Mouse (Mus musculus): Measurements from ENCODE around the gene Olfr18. TPM values are rescaled to one million over a fixed set of nuclear protein-coding genes. Genes with fewer than 3 reads are reported as not detected.
A peak's percentile ranks its signal among the peaks of the same experiment; 100 is the strongest.
"Not testable (repeated sequence)": the region's sequence is repeated elsewhere in the genome, so short reads cannot be mapped to it uniquely, and the experiment has no call there.

The Olfr18 gene
- not detected for polyA plus RNA-seq (2021)

GRCm38 (mm10) chr9:20335994-20336393 lies at the start of gene Olfr18:
Olfr18 (minus strand) TSS chr9:20336094.
- CTCF ChIA-PET: no interaction called here
- POLR2A ChIA-PET: no interaction called here
- ATAC-seq: no peak
- no peak for DNase-seq (ENCODE audit: low read depth, low spot score)
- in situ Hi-C loops (cut with MboI; ENCODE audit: low pct_unique_long_range_greater_than_20kb): no loop called here
- no peak for TF ChIP-seq CTCF (IDR thresholded peaks at IDR 0.05)
- H3K27me3 ChIP-seq: no peaks in the 10 kb centered on the region

GRCm38 (mm10) chr9:20385343-20385703 lies 49.4 kb upstream of the Olfr18 start:
- DNase-seq (ENCODE audit: low read depth, low spot score) (no peak), ATAC-seq (peak; percentile 56)
- CTCF ChIA-PET: interaction anchor here (0.9 kb wide), 1 partner anchor 31 kb away, joined by 3 read pairs; no protein-coding TSS in a partner anchor
- no peak for TF ChIP-seq CTCF (IDR thresholded peaks at IDR 0.05)
- POLR2A ChIA-PET: interaction anchor here (1.5 kb wide), 1 partner anchor 10 kb away, joined by 5 read pairs; no protein-coding TSS in a partner anchor
- no peaks in the 10 kb centered on the region for H3K27me3 ChIP-seq
- in situ Hi-C loops (cut with MboI; ENCODE audit: low pct_unique_long_range_greater_than_20kb): no loop called here

- DNase-seq (ENCODE audit: low read depth, low spot score) (peak; percentile 54), ATAC-seq (peak; percentile 97)
- ChIA-PET POLR2A (interaction anchor here (1.5 kb wide), 1 partner anchor 10 kb away, joined by 5 read pairs; no protein-coding TSS in a partner anchor), CTCF (interaction anchor here (0.9 kb wide), 1 partner anchor 30 kb away, joined by 3 read pairs; no protein-coding TSS in a partner anchor)
- H3K27me3 ChIP-seq: no peaks in the 10 kb centered on the region
- peak; percentile 69 for TF ChIP-seq CTCF (IDR thresholded peaks at IDR 0.05)
- in situ Hi-C loops (cut with MboI; ENCODE audit: low pct_unique_long_range_greater_than_20kb): no loop called here
Observed at GRCm38 (mm10) chr9:20384532-20385342, 48.8 kb upstream of the Olfr18 start, which contains the start of gene Zfp560. Zfp560 (minus strand) TSS chr9:20385177.

GRCm38 (mm10) chr9:20383659-20384058 lies 47.8 kb upstream of the Olfr18 start:
- CTCF ChIA-PET: no interaction called here

GRCm38 (mm10) chr9:20374712-20375111 lies 38.8 kb upstream of the Olfr18 start:
- ChIA-PET POLR2A (interaction anchor here (1.7 kb wide), 1 partner anchor 10 kb away, joined by 5 read pairs; the partner anchor contains the start of gene Zfp560), CTCF (interaction anchor here (1.3 kb wide), 1 partner anchor 10 kb away, joined by 3 read pairs; no protein-coding TSS in a partner anchor)
- no peak for ATAC-seq
- no peak for DNase-seq (ENCODE audit: low read depth, low spot score)
- no peak for TF ChIP-seq CTCF (IDR thresholded peaks at IDR 0.05)
- no peaks in the 10 kb centered on the region for H3K27me3 ChIP-seq
- in situ Hi-C loops (cut with MboI; ENCODE audit: low pct_unique_long_range_greater_than_20kb): no loop called here

More at GRCm38 (mm10) chr9:20383659-20384058, 47.8 kb upstream of the Olfr18 start:
- DNase-seq (ENCODE audit: low read depth, low spot score): no peak
- ATAC-seq: no peak
- no peak for TF ChIP-seq CTCF (IDR thresholded peaks at IDR 0.05)
- in situ Hi-C loops (cut with MboI; ENCODE audit: low pct_unique_long_range_greater_than_20kb): no loop called here
- no peaks in the 10 kb centered on the region for H3K27me3 ChIP-seq
- POLR2A ChIA-PET: no interaction called here

- POLR2A ChIA-PET: no interaction called here
- no peak for ATAC-seq
- in situ Hi-C loops (cut with MboI; ENCODE audit: low pct_unique_long_range_greater_than_20kb): no loop called here
- no peak for DNase-seq (ENCODE audit: low read depth, low spot score)
- CTCF ChIA-PET: no interaction called here
- H3K27me3 ChIP-seq: no peaks in the 10 kb centered on the region
- TF ChIP-seq CTCF (IDR thresholded peaks at IDR 0.05): no peak
Observed at GRCm38 (mm10) chr9:20367311-20367710, 31.4 kb upstream of the Olfr18 start.

GRCm38 (mm10) chr9:20348501-20348900 lies 12.6 kb upstream of the Olfr18 start:
- TF ChIP-seq CTCF (IDR thresholded peaks at IDR 0.05): no peak
- DNase-seq (ENCODE audit: low read depth, low spot score): no peak
- ChIA-PET POLR2A (no interaction called here), CTCF (no interaction called here)
- H3K27me3 ChIP-seq: no peaks in the 10 kb centered on the region
- in situ Hi-C loops (cut with MboI; ENCODE audit: low pct_unique_long_range_greater_than_20kb): no loop called here
- ATAC-seq: peak; percentile 95

- CTCF ChIA-PET: no interaction called here
- in situ Hi-C loops (cut with MboI; ENCODE audit: low pct_unique_long_range_greater_than_20kb): no loop called here
- DNase-seq (ENCODE audit: low read depth, low spot score): no peak
- POLR2A ChIA-PET: no interaction called here
- H3K27me3 ChIP-seq: peaks cover 14% of the 10 kb centered on the region
- no peak for ATAC-seq
- no peak for TF ChIP-seq CTCF (IDR thresholded peaks at IDR 0.05)
Observed at GRCm38 (mm10) chr9:20298232-20298631, 37.7 kb downstream of the Olfr18 start, which contains the start of gene Olfr873. Olfr873 (plus strand) TSS chr9:20298532.

- H3K27me3 ChIP-seq: peaks cover 16% of the 10 kb centered on the region
- POLR2A ChIA-PET; DNase-seq (ENCODE audit: low read depth, low spot score); in situ Hi-C loops (cut with MboI; ENCODE audit: low pct_unique_long_range_greater_than_20kb); ATAC-seq: not testable (repeated sequence)
- CTCF ChIA-PET: interaction anchor here (1.3 kb wide), 1 partner anchor 12 kb away, joined by 3 read pairs; no protein-coding TSS in a partner anchor
Observed at GRCm38 (mm10) chr9:20295562-20295961, 40.3 kb downstream of the Olfr18 start.

GRCm38 (mm10) chr9:20282051-20282450 lies 53.8 kb downstream of the Olfr18 start, which contains the start of gene Olfr39:
Olfr39 (plus strand) TSS chr9:20282351.
- in situ Hi-C loops (cut with MboI; ENCODE audit: low pct_unique_long_range_greater_than_20kb): no loop called here
- POLR2A ChIA-PET: no interaction called here
- TF ChIP-seq CTCF (IDR thresholded peaks at IDR 0.05): no peak
- ATAC-seq (no peak), DNase-seq (ENCODE audit: low read depth, low spot score) (no peak)
- CTCF ChIA-PET: no interaction called here
- peaks cover 28% of the 10 kb centered on the region for H3K27me3 ChIP-seq

Other genes starting within 250 kb of the Olfr18 start
- not detected for gene Olfr868, start 237.5 kb downstream of the Olfr18 start, polyA plus RNA-seq (2021)
- gene Olfr869, start 207.1 kb downstream of the Olfr18 start, polyA plus RNA-seq (2021): not detected
- not detected for gene Olfr870, start 162.0 kb downstream of the Olfr18 start, polyA plus RNA-seq (2021)
- not detected for gene Olfr871, start 123.9 kb downstream of the Olfr18 start, polyA plus RNA-seq (2021)
- not detected for gene Olfr872, start 99.0 kb downstream of the Olfr18 start, polyA plus RNA-seq (2021)
- not detected for gene Olfr39, start 53.7 kb downstream of the Olfr18 start, polyA plus RNA-seq (2021)
- gene Olfr873, start 37.6 kb downstream of the Olfr18 start, polyA plus RNA-seq (2021): not detected
- gene Zfp560, start 49.1 kb upstream of the Olfr18 start, polyA plus RNA-seq (2021): 16.5 TPM
- 15.6 TPM for gene Zfp26, start 124.1 kb upstream of the Olfr18 start, polyA plus RNA-seq (2021)
- 24.4 TPM for gene Zfp426, start 156.7 kb upstream of the Olfr18 start, polyA plus RNA-seq (2021)
- gene Zfp266, start 185.3 kb upstream of the Olfr18 start, polyA plus RNA-seq (2021): 51.8 TPM
- 8.8 TPM for gene Zfp846, start 245.2 kb upstream of the Olfr18 start, polyA plus RNA-seq (2021)